Mouse (Mus musculus): ENCODE measurements around the gene Tmem150c.

Tmem150c gene

GRCm38 (mm10) chr5:100159638-100159973 is at the start of gene Tmem150c:
Gene Tmem150c (minus strand): TSS chr5:100159808.
- in situ Hi-C loops (cut with MboI; ENCODE audit: low pct_unique_long_range_greater_than_20kb in 1 of 2, low sequenced_read_pairs in 2 of 2, unreplicated experiment in 1 of 2) = no loop called here

DNA sequence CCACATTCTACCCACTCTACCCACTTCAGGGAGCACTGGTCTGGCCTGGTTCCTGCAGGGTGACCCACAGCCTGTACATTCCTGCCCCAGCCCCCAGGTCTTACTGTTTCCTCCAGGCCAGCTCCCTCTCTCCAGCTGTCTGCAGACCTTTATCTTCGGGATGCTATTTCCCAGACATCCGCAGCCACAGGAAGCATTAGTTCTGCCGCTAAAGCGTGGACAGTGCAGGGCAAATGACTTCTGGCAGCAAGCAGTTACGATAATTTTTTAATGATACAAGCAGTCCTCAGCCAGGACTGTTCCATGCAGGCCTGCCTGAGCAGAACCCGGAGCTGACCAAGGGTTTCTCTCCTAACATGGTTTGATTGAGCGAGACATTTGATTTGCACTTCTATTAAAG is 49.5 kb upstream of the Tmem150c start:
- in situ Hi-C loops (cut with MboI; ENCODE audit: low pct_unique_long_range_greater_than_20kb in 1 of 2, low sequenced_read_pairs in 2 of 2, unreplicated experiment in 1 of 2) = no loop called here

DNA sequence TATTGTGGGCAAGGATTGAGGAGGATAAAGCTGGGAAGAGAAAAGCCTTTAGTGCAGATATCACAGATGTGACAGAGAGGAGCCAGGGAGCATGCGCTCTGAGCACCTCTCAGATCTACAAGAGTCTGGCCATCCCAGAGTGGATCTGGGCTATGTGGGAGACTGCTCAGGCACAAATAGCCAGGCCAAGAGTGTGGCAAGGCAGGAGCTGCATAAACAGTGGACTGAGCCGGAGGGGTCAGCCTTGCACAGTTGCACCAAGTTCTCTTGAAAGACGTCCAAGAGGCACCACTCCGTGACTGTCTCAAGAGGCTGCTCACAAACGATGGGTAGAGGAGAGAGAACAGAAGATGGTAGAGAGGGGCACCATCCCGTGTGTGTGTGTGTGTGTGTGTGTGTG is 47.1 kb upstream of the Tmem150c start:
- in situ Hi-C loops (cut with MboI; ENCODE audit: low pct_unique_long_range_greater_than_20kb in 1 of 2, low sequenced_read_pairs in 2 of 2, unreplicated experiment in 1 of 2) = no loop called here

GRCm38 (mm10) chr5:100205519-100206189 is 46.0 kb upstream of the Tmem150c start:
- in situ Hi-C loops (cut with MboI; ENCODE audit: low pct_unique_long_range_greater_than_20kb in 1 of 2, low sequenced_read_pairs in 2 of 2, unreplicated experiment in 1 of 2) = no loop called here

- in situ Hi-C loops (cut with MboI; ENCODE audit: low pct_unique_long_range_greater_than_20kb in 1 of 2, low sequenced_read_pairs in 2 of 2, unreplicated experiment in 1 of 2) = no loop called here
Measured at GRCm38 (mm10) chr5:100200805-100201204, 41.2 kb upstream of the Tmem150c start.

DNA sequence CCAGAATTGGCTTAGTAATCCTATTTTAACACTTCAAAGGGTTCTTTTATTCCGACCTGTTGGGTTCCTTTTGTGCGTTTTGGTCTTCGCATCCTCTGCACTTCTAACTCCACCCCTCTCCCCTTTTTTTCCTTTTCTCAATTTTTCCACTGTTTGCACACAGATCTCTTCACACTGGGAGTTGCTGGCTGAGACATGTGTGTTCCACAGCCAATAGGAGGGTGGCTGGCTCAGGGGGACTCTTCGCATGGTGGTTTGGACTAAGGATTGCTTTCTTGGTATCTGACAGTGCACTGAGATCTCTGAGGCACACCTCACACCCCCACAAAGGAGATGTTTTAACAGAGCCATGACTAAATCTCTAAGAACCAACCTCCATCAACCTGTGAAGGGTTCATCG is 40.7 kb upstream of the Tmem150c start:
- in situ Hi-C loops (cut with MboI; ENCODE audit: low pct_unique_long_range_greater_than_20kb in 1 of 2, low sequenced_read_pairs in 2 of 2, unreplicated experiment in 1 of 2) = no loop called here

GRCm38 (mm10) chr5:100199092-100199853 is 39.7 kb upstream of the Tmem150c start:
- in situ Hi-C loops (cut with MboI; ENCODE audit: low pct_unique_long_range_greater_than_20kb in 1 of 2, low sequenced_read_pairs in 2 of 2, unreplicated experiment in 1 of 2) = no loop called here

GRCm38 (mm10) chr5:100197476-100197875 is 37.9 kb upstream of the Tmem150c start:
- in situ Hi-C loops (cut with MboI; ENCODE audit: low pct_unique_long_range_greater_than_20kb in 1 of 2, low sequenced_read_pairs in 2 of 2, unreplicated experiment in 1 of 2) = no loop called here

DNA sequence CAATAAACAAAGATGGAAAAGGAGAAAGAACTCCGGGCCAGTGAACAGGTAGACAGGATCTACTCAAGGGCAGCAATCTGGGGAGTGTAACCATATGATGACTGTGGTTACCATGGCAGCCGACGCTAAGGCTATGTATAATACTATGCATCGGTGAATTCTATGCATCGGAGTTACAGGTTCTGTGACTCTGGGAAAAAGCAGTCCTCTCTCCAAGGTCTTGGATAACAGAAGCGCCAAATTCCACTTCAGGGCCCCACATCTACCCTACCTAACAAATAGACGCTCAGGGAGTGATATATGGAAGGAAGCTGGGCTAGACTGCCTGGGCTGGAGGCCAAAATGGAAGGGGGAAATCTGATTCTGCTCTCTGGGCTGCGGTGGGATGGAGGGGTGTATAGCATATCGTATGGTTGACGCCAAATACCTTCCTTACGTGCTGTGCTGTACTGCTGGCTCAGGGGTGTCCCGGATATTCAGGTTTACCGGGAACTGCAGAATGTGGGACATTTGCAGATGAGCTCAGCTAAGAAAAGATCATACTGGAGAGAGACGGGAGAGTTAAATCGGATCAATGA is 37.3 kb upstream of the Tmem150c start:
- in situ Hi-C loops (cut with MboI; ENCODE audit: low pct_unique_long_range_greater_than_20kb in 1 of 2, low sequenced_read_pairs in 2 of 2, unreplicated experiment in 1 of 2) = no loop called here

DNA sequence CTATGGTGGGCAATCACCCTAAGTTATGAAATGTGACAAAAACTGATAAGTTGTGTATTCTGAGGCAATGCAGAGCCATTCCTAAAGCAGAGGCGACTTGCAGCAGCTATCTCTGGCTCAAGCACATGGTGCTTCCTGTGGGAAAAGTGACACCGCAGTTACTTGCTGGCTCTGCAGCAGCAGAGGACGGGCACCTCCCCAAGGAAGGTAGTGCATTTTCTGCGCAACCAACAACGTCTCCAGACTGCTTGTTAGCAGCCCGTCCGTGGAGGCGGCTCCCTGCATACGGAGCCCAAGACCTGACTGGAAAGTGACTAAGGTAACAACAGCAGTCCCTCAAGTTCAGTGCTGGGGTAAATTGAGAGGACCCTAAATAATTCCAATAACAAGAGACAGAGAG is 36.8 kb upstream of the Tmem150c start:
- in situ Hi-C loops (cut with MboI; ENCODE audit: low pct_unique_long_range_greater_than_20kb in 1 of 2, low sequenced_read_pairs in 2 of 2, unreplicated experiment in 1 of 2) = no loop called here

DNA sequence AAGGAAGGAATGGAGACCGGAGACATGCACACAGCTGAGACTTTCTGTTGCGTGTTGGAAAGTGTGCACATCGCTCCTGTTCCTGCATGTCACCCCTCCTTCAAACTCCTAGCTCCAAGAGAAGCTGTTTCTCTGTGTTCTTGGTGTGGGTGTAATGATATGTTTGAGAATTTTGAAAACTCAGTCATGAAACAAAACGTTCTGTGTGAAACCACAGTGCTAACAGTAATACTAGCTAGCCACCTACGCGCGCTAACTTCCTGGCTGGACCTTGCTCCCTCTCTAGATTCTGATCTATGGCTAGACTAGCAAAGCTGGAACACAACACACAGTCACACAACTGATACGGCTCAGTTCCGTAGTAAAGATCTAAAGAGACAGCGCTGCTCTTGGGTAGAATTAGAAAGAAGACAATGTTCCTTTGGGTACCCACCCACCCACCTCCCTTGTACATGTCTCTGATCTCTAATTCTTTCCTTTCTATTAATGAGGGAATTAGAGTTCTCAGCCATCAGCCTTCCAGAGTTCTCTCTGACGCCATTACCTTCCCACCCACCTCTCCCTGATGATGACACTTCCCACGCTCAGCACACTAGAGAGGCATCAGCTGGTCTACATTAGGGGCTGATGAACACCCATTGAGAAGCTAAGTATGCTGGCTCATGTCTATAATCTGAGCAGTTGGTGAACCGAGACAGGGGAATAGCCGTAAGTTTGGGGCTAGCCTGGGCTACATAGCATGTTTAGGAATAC is 32.0 kb upstream of the Tmem150c start:
- in situ Hi-C loops (cut with MboI; ENCODE audit: low pct_unique_long_range_greater_than_20kb in 1 of 2, low sequenced_read_pairs in 2 of 2, unreplicated experiment in 1 of 2) = no loop called here

GRCm38 (mm10) chr5:100187035-100187901 is 27.7 kb upstream of the Tmem150c start:
- in situ Hi-C loops (cut with MboI; ENCODE audit: low pct_unique_long_range_greater_than_20kb in 1 of 2, low sequenced_read_pairs in 2 of 2, unreplicated experiment in 1 of 2) = no loop called here

GRCm38 (mm10) chr5:100186618-100187017 is 27.0 kb upstream of the Tmem150c start:
- in situ Hi-C loops (cut with MboI; ENCODE audit: low pct_unique_long_range_greater_than_20kb in 1 of 2, low sequenced_read_pairs in 2 of 2, unreplicated experiment in 1 of 2) = no loop called here

DNA sequence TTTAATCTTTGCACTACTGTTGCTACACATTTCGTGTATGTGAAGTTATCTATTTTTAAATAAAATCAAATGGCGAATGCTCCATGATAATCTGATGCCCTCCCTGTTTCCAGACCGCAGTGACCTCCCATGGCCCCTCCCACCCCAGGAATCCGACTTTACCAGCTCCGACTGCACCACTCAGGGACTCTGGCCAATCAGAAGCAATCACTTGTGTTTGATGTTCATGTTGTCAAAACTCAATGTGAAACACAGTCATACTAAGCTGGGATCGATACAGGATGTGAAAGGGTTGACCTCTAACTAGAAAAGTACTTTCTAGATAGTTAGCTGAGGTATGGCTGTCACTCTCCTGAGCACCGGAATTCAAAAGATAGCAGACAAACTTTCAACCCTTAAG is 26.3 kb upstream of the Tmem150c start:
- in situ Hi-C loops (cut with MboI; ENCODE audit: low pct_unique_long_range_greater_than_20kb in 1 of 2, low sequenced_read_pairs in 2 of 2, unreplicated experiment in 1 of 2) = no loop called here

DNA sequence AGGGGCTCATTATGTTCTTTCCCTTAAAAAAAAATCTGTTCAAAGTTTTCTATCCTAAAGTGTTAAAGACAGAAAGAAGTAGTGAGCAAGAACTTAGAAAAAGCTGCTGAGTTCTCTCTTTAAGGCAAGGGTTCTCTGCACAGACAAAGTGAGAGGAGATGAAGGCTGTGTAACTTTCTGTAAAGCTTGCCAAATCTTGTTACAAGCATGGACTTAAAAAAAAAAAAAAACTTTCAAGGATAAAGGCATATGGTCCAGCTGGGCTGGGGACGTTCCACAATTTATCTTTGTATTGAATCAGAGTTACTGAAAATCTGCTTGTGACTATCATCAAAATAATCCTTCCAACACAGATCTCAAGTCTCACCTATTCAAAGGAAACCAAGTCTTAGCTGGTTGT is 21.4 kb upstream of the Tmem150c start:
- in situ Hi-C loops (cut with MboI; ENCODE audit: low pct_unique_long_range_greater_than_20kb in 1 of 2, low sequenced_read_pairs in 2 of 2, unreplicated experiment in 1 of 2) = no loop called here

DNA sequence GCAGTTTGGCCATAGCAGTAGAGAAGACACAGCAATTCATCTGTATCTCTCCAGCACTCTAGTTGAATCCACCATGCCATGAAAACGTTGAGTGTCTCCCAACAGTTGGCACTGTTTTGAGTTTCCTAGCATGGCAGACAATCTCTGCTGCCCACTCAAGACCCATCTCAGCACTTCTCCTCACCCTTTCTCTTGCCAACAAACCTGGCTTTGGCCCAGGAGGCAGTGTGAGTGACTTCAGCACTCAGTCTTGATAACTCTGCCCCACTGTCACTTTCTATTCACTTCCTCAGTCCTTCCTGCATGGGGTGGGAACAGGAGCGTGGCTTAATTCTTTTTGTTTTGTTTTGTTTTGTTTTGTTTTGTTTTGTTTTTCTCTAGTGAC is 19.2 kb upstream of the Tmem150c start:
- in situ Hi-C loops (cut with MboI; ENCODE audit: low pct_unique_long_range_greater_than_20kb in 1 of 2, low sequenced_read_pairs in 2 of 2, unreplicated experiment in 1 of 2) = no loop called here

GRCm38 (mm10) chr5:100178122-100178780 is 18.6 kb upstream of the Tmem150c start:
- in situ Hi-C loops (cut with MboI; ENCODE audit: low pct_unique_long_range_greater_than_20kb in 1 of 2, low sequenced_read_pairs in 2 of 2, unreplicated experiment in 1 of 2) = no loop called here

GRCm38 (mm10) chr5:100177547-100177946 is 17.9 kb upstream of the Tmem150c start:
- in situ Hi-C loops (cut with MboI; ENCODE audit: low pct_unique_long_range_greater_than_20kb in 1 of 2, low sequenced_read_pairs in 2 of 2, unreplicated experiment in 1 of 2) = no loop called here

Measured in mouse embryonic stem cell (cell line).